Mouse (Mus musculus) heart, embryonic 15.5 days (tissue): ENCODE results near the gene Treml2. TPM values are rescaled to one million over a fixed set of nuclear protein-coding genes. Genes with fewer than 3 reads are reported as not detected.
"Not testable (repeated sequence)": the region's sequence is repeated elsewhere in the genome, so short reads cannot be mapped to it uniquely, and the experiment has no call there.

ENCODE experiments used
- ATAC-seq: fragments of 200-750 bp; cut with Nextera tagmentation; replicated peaks from 2 replicates; pipeline ENCODE4 v1.8.0; 2017; ENCODE audit warnings: low read depth, moderate TSS enrichment; ENCODE audit not compliant: insufficient number of reproducible peaks, insufficient read depth, low FRiP score
- H3K27ac ChIP-seq: fragments of 300-500 bp; sonication (generic); 2 replicates; pipeline ENCODE4 v1.5.1; 2015; ENCODE audit warnings: mild to moderate bottlenecking, inconsistent platforms
- H3K27me3 ChIP-seq: fragments of 300-500 bp; sonication (generic); 2 replicates; pipeline ENCODE4 v1.6.1; 2015; ENCODE audit warnings: inconsistent platforms
- H3K36me3 ChIP-seq: fragments of 300-500 bp; sonication (generic); 2 replicates; pipeline ENCODE4 v1.6.1; 2015; ENCODE audit warnings: mild to moderate bottlenecking, inconsistent platforms
- H3K4me1 ChIP-seq: fragments of 300-500 bp; sonication (generic); replicated peaks from 2 replicates; pipeline ENCODE4 v1.6.1; 2015; ENCODE audit warnings: inconsistent platforms
- H3K4me2 ChIP-seq: fragments of 300-500 bp; sonication (generic); 2 replicates; pipeline ENCODE4 v1.6.1; 2015; ENCODE audit warnings: inconsistent platforms, mild to moderate bottlenecking, moderate library complexity
- H3K4me3 ChIP-seq: fragments of 300-500 bp; sonication (generic); 2 replicates; pipeline ENCODE4 v1.5.1; 2015; ENCODE audit warnings: mild to moderate bottlenecking, inconsistent platforms
- H3K9ac ChIP-seq: fragments of 300-500 bp; sonication (generic); 2 replicates; pipeline ENCODE4 v1.6.1; 2015; ENCODE audit warnings: mild to moderate bottlenecking, inconsistent platforms
- H3K9me3 ChIP-seq: fragments of 300-500 bp; sonication (generic); replicated peaks from 2 replicates; pipeline ENCODE4 v1.6.1; 2016; ENCODE audit warnings: inconsistent platforms
- WGBS: fragments of 180-500 bp; shearing (Covaris S2); methylation state at CpG from one replicate; pipeline ENCODE4 v1.1.7; 2015; ENCODE audit warnings: mixed read lengths; 5-methylcytosine and 5-hydroxymethylcytosine counted together
- polyA plus RNA-seq: library from polyadenylated mRNA; unstranded; fragments of >200 nt; fragmentation: Nextera tagmentation; extraction: Ambion mirVana; gene quantifications from 2 replicates; pipeline ENCODE4 v1.2.1, GENCODE M21; 2015

Treml2 gene
- polyA plus RNA-seq, 1 experiment from 2014 or later = 0.23 TPM

- ATAC-seq = no peak
- Histone ChIP-seq H3K27me3 (no peaks in the 10 kb centered on the region), H3K4me3 (no peak overlapping the region), H3K36me3 (no peaks in the 10 kb centered on the region), H3K4me2 (no peak overlapping the region), H3K4me1 (no peaks in the 10 kb centered on the region), H3K27ac (no peak overlapping the region), H3K9ac (no peak overlapping the region), H3K9me3 (no peaks in the 10 kb centered on the region)
- 73% methylated on average over 5 of the region's 5 CpGs for WGBS
These were observed 51.4 kb downstream of the Treml2 start for GRCm38 (mm10) chr17:48350681-48351193.

GRCm38 (mm10) chr17:48352976-48353375 is 53.7 kb downstream of the Treml2 start:
- ATAC-seq, H3K27me3 ChIP-seq, H3K4me2 ChIP-seq, H3K27ac ChIP-seq, H3K9me3 ChIP-seq, H3K4me3 ChIP-seq, H3K9ac ChIP-seq, H3K36me3 ChIP-seq, H3K4me1 ChIP-seq: not testable (repeated sequence)
- WGBS = 77% methylated on average over 7 of the region's 7 CpGs

- ATAC-seq = no peak
- Histone ChIP-seq H3K36me3 (no peaks in the 10 kb centered on the region), H3K4me2 (no peak overlapping the region), H3K9ac (no peak overlapping the region), H3K27me3 (no peaks in the 10 kb centered on the region), H3K4me3 (no peak overlapping the region), H3K9me3 (no peaks in the 10 kb centered on the region), H3K4me1 (peaks cover 2% of the 10 kb centered on the region; the same call in 1 of the 2 replicates), H3K27ac (no peak overlapping the region)
- WGBS = 84% methylated on average over 3 of the region's 3 CpGs
These were observed 56.5 kb downstream of the Treml2 start for GRCm38 (mm10) chr17:48355822-48356221.

- peaks cover 14% of the 10 kb centered on the region for H3K4me1 ChIP-seq
- 55% methylated on average over 2 of the region's 2 CpGs for WGBS
- H3K4me3 ChIP-seq = no peak overlapping the region
- no peaks in the 10 kb centered on the region for H3K9me3 ChIP-seq
- no peaks in the 10 kb centered on the region for H3K36me3 ChIP-seq
- no peak overlapping the region for H3K27ac ChIP-seq
- no peaks in the 10 kb centered on the region for H3K27me3 ChIP-seq
- ATAC-seq = no peak
- no peak overlapping the region for H3K4me2 ChIP-seq
- H3K9ac ChIP-seq = no peak overlapping the region
These were observed 58.6 kb downstream of the Treml2 start for GRCm38 (mm10) chr17:48357892-48358291.

- H3K36me3 ChIP-seq = no peaks in the 10 kb centered on the region
- H3K4me2 ChIP-seq = no peak within 1 kb of the TSS
- no peak within 1 kb of the TSS for H3K9ac ChIP-seq
- no peak for ATAC-seq
- peaks cover 27% of the 10 kb centered on the region for H3K4me1 ChIP-seq
- no peaks in the 10 kb centered on the region for H3K27me3 ChIP-seq
- no peak within 1 kb of the TSS for H3K4me3 ChIP-seq
- 69% methylated on average over 7 of the region's 7 CpGs for WGBS
- H3K27ac ChIP-seq = no peak within 1 kb of the TSS
- H3K9me3 ChIP-seq = no peaks in the 10 kb centered on the region
These were observed 60.3 kb downstream of the Treml2 start, which contains the start of gene Treml1 for GRCm38 (mm10) chr17:48359616-48360015. Treml1 (plus strand) TSS chr17:48359916.

GRCm38 (mm10) chr17:48360462-48360861 is 61.2 kb downstream of the Treml2 start:
- H3K4me3 ChIP-seq = no peak overlapping the region
- WGBS = 22% methylated on average over 4 of the region's 4 CpGs
- H3K27me3 ChIP-seq = no peaks in the 10 kb centered on the region
- peaks cover 27% of the 10 kb centered on the region for H3K4me1 ChIP-seq
- no peak for ATAC-seq
- no peak overlapping the region for H3K27ac ChIP-seq
- H3K9ac ChIP-seq = no peak overlapping the region
- no peak overlapping the region for H3K4me2 ChIP-seq
- H3K36me3 ChIP-seq = no peaks in the 10 kb centered on the region
- no peaks in the 10 kb centered on the region for H3K9me3 ChIP-seq

Other genes starting within 250 kb of the Treml2 start
- gene 1700067P10Rik, start 210.2 kb upstream of the Treml2 start, polyA plus RNA-seq = not detected in 2 replicates
- gene 9830107B12Rik, start 153.2 kb upstream of the Treml2 start, polyA plus RNA-seq = not detected in 2 replicates
- 0.08 TPM in 1 of 2 replicates, not detected in the other for gene A530064D06Rik, start 132.2 kb upstream of the Treml2 start, polyA plus RNA-seq
- gene Trem1, start 66.7 kb upstream of the Treml2 start, polyA plus RNA-seq = 0.04 and 0.08 TPM in 2 replicates
- 0.13 and 0.23 TPM in 2 replicates for gene Trem3, start 51.7 kb upstream of the Treml2 start, polyA plus RNA-seq
- 0.23 and 0.42 TPM in 2 replicates for gene Treml4, start 35.2 kb upstream of the Treml2 start, polyA plus RNA-seq
- gene B430306N03Rik, start 16.6 kb downstream of the Treml2 start, polyA plus RNA-seq = 0.16 and 0.48 TPM in 2 replicates
- gene Trem2, start 46.9 kb downstream of the Treml2 start, polyA plus RNA-seq = 2.7 and 5.7 TPM in 2 replicates
- gene Treml1, start 60.4 kb downstream of the Treml2 start, polyA plus RNA-seq = 2.5 and 2.6 TPM in 2 replicates
- gene Nfya, start 110.4 kb downstream of the Treml2 start, polyA plus RNA-seq = 8.9 and 10.5 TPM in 2 replicates
- 33.5 and 40.2 TPM in 2 replicates for gene Oard1, start 110.5 kb downstream of the Treml2 start, polyA plus RNA-seq
- gene Apobec2, start 133.4 kb downstream of the Treml2 start, polyA plus RNA-seq = 177 and 212 TPM in 2 replicates
- 7.7 and 8.3 TPM in 2 replicates for gene Tspo2, start 152.0 kb downstream of the Treml2 start, polyA plus RNA-seq
- 0.33 and 0.84 TPM in 2 replicates for gene Unc5cl, start 155.4 kb downstream of the Treml2 start, polyA plus RNA-seq